Mouse (Mus musculus) lung, adult 2 months (tissue): ENCODE measurements around the gene 1700088E04Rik.

Experiments
- CTCF ChIP-seq: fragments of 200-500 bp; IDR thresholded peaks from 2 replicates; pipeline ENCODE4 v1.5.1; 2011; ENCODE audit warnings: mild to moderate bottlenecking, low read length, control low read depth; ENCODE audit not compliant: insufficient read depth
- POLR2A ChIP-seq: fragments of 200-500 bp; IDR thresholded peaks from 2 replicates; pipeline ENCODE4 v1.6.1; 2011; ENCODE audit warnings: low read depth, mild to moderate bottlenecking, control low read depth, low read length, borderline replicate concordance; ENCODE audit errors: extremely low read depth

DNA sequence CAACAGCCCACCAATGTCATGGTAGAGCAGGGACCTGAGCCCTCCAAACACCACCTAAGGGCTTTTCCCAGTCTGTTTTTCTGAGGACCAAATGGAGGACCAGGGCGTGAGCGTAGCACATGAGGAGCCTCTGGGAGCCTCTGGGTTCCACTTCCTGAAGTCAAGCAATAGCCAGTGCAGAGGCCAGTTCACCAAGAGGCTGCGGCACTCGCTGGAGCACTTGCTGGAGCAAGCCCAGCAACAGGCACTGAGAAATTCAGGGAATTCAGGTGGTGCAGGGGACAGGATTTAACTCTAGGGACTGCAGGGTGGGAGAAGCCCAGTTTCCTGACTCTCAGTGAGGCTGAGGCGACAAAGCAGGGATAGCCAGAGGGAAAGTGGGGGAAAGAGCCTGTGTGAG lies 42.8 kb downstream of the 1700088E04Rik start:
- TF ChIP-seq CTCF (no peak), POLR2A (no peak)
